Mouse (Mus musculus) cortical plate, adult 2 months (tissue): ENCODE results near the gene Slc1a3. TPM values are rescaled to one million over a fixed set of nuclear protein-coding genes. Genes with fewer than 3 reads are reported as not detected.

ENCODE experiments used
- H3K27ac ChIP-seq: fragments of 200-500 bp; 2 replicates; pipeline ENCODE4 v1.5.1; 2012; ENCODE audit warnings: low read length, control low read depth, inconsistent platforms; ENCODE audit not compliant: insufficient read depth
- H3K4me1 ChIP-seq: fragments of 200-500 bp; 2 replicates; pipeline ENCODE4 v1.6.1; 2011; ENCODE audit warnings: low read length; ENCODE audit not compliant: control insufficient read depth, insufficient read depth
- H3K4me3 ChIP-seq: fragments of 200-500 bp; 2 replicates; pipeline ENCODE4 v1.5.1; 2011; ENCODE audit warnings: mild to moderate bottlenecking, low read length, control low read depth; ENCODE audit not compliant: insufficient read depth
- CTCF ChIP-seq: fragments of 200-500 bp; IDR thresholded peaks from 2 replicates; pipeline ENCODE4 v1.5.1; 2011; ENCODE audit warnings: mild to moderate bottlenecking, control low read depth, low read length; ENCODE audit not compliant: insufficient read depth; ENCODE audit errors: extremely low read depth
- POLR2A ChIP-seq: fragments of 200-500 bp; IDR thresholded peaks from 2 replicates; pipeline ENCODE4 v1.6.1; 2011; ENCODE audit warnings: mild to moderate bottlenecking, low read length, control low read depth; ENCODE audit not compliant: insufficient read depth; ENCODE audit errors: extremely low read depth
- polyA plus RNA-seq: library from polyadenylated mRNA; depleted of rRNA; stranded (reverse); fragments of >200 nt; gene quantifications from 2 replicates; pipeline ENCODE4 v1.2.3, GENCODE M21; 2012; rRNA removed

Slc1a3 gene
- polyA plus RNA-seq, 1 experiment, result 373 TPM

GRCm38 (mm10) chr15:8605538-8606188 is 104.9 kb downstream of the Slc1a3 start:
- H3K4me1 ChIP-seq, result no peaks in the 10 kb centered on the region
- no peak overlapping the region for H3K27ac ChIP-seq
- H3K4me3 ChIP-seq, result no peak overlapping the region
- TF ChIP-seq POLR2A (no peak), CTCF (no peak)

DNA sequence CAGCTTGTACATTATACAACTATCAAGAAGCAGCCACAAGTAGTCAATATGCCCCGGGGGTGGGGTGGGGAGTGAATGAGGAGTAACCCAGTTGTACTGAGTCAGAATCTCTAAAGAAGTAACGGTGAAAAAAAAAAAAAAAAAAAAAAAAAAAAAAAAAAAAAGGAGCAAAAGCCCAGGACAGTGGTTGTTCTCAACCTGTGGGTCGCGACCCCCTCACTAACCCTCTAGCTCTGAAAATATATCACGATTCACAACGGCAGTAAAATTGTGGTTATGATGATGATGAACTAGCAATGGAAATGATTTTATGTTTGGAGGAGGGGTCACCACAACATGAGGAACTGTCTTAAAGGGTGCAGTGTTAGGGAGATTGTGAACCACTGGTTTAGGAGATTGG is 108.2 kb downstream of the Slc1a3 start:
- H3K27ac ChIP-seq, result no peak overlapping the region
- H3K4me1 ChIP-seq, result no peaks in the 10 kb centered on the region
- no peak for TF ChIP-seq POLR2A
- no peak for TF ChIP-seq CTCF
- no peak overlapping the region for H3K4me3 ChIP-seq

GRCm38 (mm10) chr15:8601312-8602146 is 109.0 kb downstream of the Slc1a3 start:
- TF ChIP-seq CTCF (no peak), POLR2A (no peak)
- no peaks in the 10 kb centered on the region for H3K4me1 ChIP-seq
- H3K27ac ChIP-seq, result no peak overlapping the region
- no peak overlapping the region for H3K4me3 ChIP-seq

DNA sequence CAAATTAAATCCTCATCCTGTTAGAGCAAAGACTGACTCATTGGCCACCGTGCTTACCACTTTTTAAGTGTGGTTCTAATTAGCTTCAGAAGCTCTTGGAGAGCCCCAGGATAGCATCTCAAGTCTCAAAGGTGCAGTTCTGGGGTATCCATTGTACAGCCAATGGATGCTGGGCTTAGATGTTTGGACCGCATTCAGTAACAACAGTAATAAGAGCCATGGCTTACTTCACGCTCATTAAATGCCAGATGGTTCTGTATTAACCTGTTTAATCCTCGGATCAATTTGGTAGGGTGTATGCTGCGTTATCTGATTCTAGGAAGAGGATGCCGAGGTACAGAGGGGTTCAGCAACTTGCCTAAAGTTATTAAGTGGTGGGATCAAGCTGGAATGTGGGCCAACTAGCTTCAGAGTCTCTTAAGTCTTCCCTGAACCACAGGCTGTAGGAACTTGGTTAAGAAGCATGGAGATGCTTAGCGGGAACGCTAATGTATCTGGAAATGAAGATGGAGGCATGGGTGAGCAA is 114.1 kb downstream of the Slc1a3 start:
- H3K27ac ChIP-seq, result no peak overlapping the region
- no peak for TF ChIP-seq POLR2A
- TF ChIP-seq CTCF, result no peak
- H3K4me3 ChIP-seq, result no peak overlapping the region
- H3K4me1 ChIP-seq, result no peaks in the 10 kb centered on the region

- H3K4me3 ChIP-seq, result no peak overlapping the region
- no peaks in the 10 kb centered on the region for H3K4me1 ChIP-seq
- H3K27ac ChIP-seq, result no peak overlapping the region
- TF ChIP-seq CTCF, result no peak
- TF ChIP-seq POLR2A, result no peak
Measured at GRCm38 (mm10) chr15:8595226-8595625, 115.3 kb downstream of the Slc1a3 start.

DNA sequence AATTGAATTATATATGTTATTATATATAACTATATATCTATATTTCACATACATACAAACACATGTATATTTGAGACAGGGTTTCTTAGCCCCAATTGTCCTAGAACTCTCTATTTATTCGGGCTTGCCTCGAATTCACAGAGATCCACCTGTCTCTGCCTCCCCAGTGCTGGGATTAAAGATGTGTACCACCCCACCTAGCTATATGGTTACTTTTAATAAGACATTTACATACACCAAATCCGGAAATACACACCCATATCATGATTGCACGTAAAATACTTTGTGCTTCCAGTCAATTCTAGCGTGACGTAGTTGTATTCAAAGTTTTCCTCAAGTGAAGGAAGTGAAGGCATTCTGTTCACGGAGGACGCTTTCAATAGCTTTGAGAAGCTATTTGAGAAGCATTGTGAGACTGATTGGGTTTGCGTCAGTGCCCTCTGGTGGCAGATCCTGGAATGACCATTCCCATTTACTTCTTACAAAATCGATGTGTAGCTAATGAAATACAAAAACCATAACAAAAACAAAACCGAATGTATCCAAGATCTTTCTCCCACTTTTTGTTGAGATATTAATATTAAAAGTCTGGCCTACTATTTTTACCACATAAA is 121.0 kb downstream of the Slc1a3 start:
- TF ChIP-seq POLR2A, result no peak
- TF ChIP-seq CTCF, result peak; percentile 88
- Histone ChIP-seq H3K4me1 (no peaks in the 10 kb centered on the region), H3K27ac (no peak overlapping the region), H3K4me3 (no peak overlapping the region)

DNA sequence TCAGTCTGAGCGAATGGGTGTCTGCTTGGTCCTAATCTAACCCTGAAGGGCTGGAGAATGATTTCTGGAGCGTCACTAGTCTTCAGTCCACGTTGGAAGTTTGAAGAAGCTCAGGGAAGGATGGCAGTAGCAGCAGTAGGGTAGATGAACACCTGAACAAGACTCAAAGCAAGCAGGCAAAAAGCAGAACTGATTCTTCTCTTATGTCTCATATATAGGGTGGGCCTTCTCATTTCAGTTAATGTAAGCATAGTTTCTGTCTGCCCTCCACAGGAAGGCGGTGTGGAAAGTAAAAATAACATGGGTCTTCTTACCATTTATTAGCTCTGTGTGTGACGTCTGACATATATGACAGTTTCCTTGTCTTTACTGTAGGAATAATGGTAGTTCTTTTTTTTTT is 122.5 kb downstream of the Slc1a3 start:
- TF ChIP-seq CTCF (no peak), POLR2A (no peak)
- Histone ChIP-seq H3K27ac (no peak overlapping the region), H3K4me1 (no peaks in the 10 kb centered on the region), H3K4me3 (no peak overlapping the region)

DNA sequence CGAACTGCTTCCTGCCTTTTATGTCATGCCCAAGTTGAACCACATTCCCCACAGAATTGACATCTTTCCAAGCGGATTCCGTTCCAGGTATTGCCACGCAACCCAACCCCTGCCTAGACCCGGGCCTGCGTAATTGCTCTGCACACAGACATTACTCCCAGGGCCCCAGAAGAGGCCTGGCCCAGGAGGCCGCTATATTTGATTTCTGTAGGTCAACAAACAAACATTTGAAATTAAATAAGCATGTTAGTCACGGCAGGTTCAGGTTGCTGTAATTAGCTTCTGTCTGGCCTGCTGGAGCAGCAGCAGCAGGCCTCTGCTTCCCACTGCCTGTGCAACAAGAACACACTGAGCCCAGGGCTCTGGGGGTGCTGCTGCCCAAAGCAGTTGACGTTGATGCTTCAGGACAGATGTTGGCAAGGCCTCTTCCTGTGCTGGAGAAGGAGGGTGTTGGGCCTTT is 123.7 kb downstream of the Slc1a3 start:
- Histone ChIP-seq H3K27ac (no peak overlapping the region), H3K4me3 (no peak overlapping the region), H3K4me1 (no peaks in the 10 kb centered on the region)
- TF ChIP-seq POLR2A (no peak), CTCF (no peak)

Other genes with a start within 250 kb of the Slc1a3 start
- not detected in 2 replicates for gene Gm2310, start 190.8 kb downstream of the Slc1a3 start, polyA plus RNA-seq